Mouse (Mus musculus): ENCODE measurements around the gene Hrg. TPM values are rescaled to one million over a fixed set of nuclear protein-coding genes. Genes with fewer than 3 reads are reported as not detected.

Gene Hrg
- polyA plus RNA-seq (2014; fragmentation: Nextera tagmentation; extraction: Ambion mirVana), result not detected in 2 replicates

GRCm38 (mm10) chr16:22950840-22951395 is at the start of gene Hrg:
Hrg (plus strand) TSS chr16:22951072.
- ATAC-seq (replicated peaks; ENCODE audit: insufficient number of reproducible peaks, low FRiP score, low TSS enrichment), result no peak
- no peaks in the 10 kb centered on the region for H3K9me3 ChIP-seq (replicated peaks; ENCODE audit: control insufficient read depth, low read length)
- no peaks in the 10 kb centered on the region for H3K36me3 ChIP-seq (ENCODE audit: control insufficient read depth, insufficient read depth, low read length)
- no peaks in the 10 kb centered on the region for H3K4me1 ChIP-seq (ENCODE audit: control insufficient read depth, insufficient read depth, low read length)
- H3K9ac ChIP-seq (ENCODE audit: low read depth, low read length), result no peak within 1 kb of the TSS
- H3K4me2 ChIP-seq, result no peak within 1 kb of the TSS
- WGBS (ENCODE audit: insufficient replicate concordance), result 82% methylated on average over 6 of the region's 6 CpGs
- H3K4me3 ChIP-seq (ENCODE audit: low read depth, low read length), result no peak within 1 kb of the TSS
- H3K27me3 ChIP-seq (ENCODE audit: control insufficient read depth, insufficient read depth, low read length), result no peaks in the 10 kb centered on the region
- no peak within 1 kb of the TSS for H3K27ac ChIP-seq (ENCODE audit: low read depth, low read length)

- H3K27me3 ChIP-seq (ENCODE audit: control insufficient read depth, insufficient read depth, low read length), result no peaks in the 10 kb centered on the region
- no peak overlapping the region for H3K4me3 ChIP-seq (ENCODE audit: low read depth, low read length)
- no peak overlapping the region for H3K27ac ChIP-seq (ENCODE audit: low read depth, low read length)
- H3K9me3 ChIP-seq (replicated peaks; ENCODE audit: control insufficient read depth, low read length), result no peaks in the 10 kb centered on the region
- 68% methylated on average over 3 of the region's 3 CpGs for WGBS (ENCODE audit: insufficient replicate concordance)
- no peak overlapping the region for H3K9ac ChIP-seq (ENCODE audit: low read depth, low read length)
- no peaks in the 10 kb centered on the region for H3K36me3 ChIP-seq (ENCODE audit: control insufficient read depth, insufficient read depth, low read length)
- ATAC-seq (replicated peaks; ENCODE audit: insufficient number of reproducible peaks, low FRiP score, low TSS enrichment), result no peak
- H3K4me1 ChIP-seq (ENCODE audit: control insufficient read depth, insufficient read depth, low read length), result no peaks in the 10 kb centered on the region
- H3K4me2 ChIP-seq, result no peak overlapping the region
Observed at GRCm38 (mm10) chr16:22901326-22901725, 49.5 kb upstream of the Hrg start.

- ATAC-seq (replicated peaks; ENCODE audit: insufficient number of reproducible peaks, low FRiP score, low TSS enrichment), result no peak
- WGBS (ENCODE audit: insufficient replicate concordance), result 83% methylated on average over 6 of the region's 6 CpGs
- Histone ChIP-seq H3K9ac (ENCODE audit: low read depth, low read length) (no peak overlapping the region), H3K4me1 (ENCODE audit: control insufficient read depth, insufficient read depth, low read length) (no peaks in the 10 kb centered on the region), H3K36me3 (ENCODE audit: control insufficient read depth, insufficient read depth, low read length) (no peaks in the 10 kb centered on the region), H3K9me3 (replicated peaks; ENCODE audit: control insufficient read depth, low read length) (no peaks in the 10 kb centered on the region), H3K27me3 (ENCODE audit: control insufficient read depth, insufficient read depth, low read length) (no peaks in the 10 kb centered on the region), H3K27ac (ENCODE audit: low read depth, low read length) (no peak overlapping the region), H3K4me2 (no peak overlapping the region), H3K4me3 (ENCODE audit: low read depth, low read length) (no peak overlapping the region)
Observed at GRCm38 (mm10) chr16:22909290-22909689, 41.6 kb upstream of the Hrg start.

- no peak for ATAC-seq (replicated peaks; ENCODE audit: insufficient number of reproducible peaks, low FRiP score, low TSS enrichment)
- Histone ChIP-seq H3K27ac (ENCODE audit: low read depth, low read length) (no peak overlapping the region), H3K9me3 (replicated peaks; ENCODE audit: control insufficient read depth, low read length) (no peaks in the 10 kb centered on the region), H3K9ac (ENCODE audit: low read depth, low read length) (no peak overlapping the region), H3K4me2 (no peak overlapping the region), H3K27me3 (ENCODE audit: control insufficient read depth, insufficient read depth, low read length) (no peaks in the 10 kb centered on the region), H3K4me1 (ENCODE audit: control insufficient read depth, insufficient read depth, low read length) (no peaks in the 10 kb centered on the region), H3K4me3 (ENCODE audit: low read depth, low read length) (no peak overlapping the region), H3K36me3 (ENCODE audit: control insufficient read depth, insufficient read depth, low read length) (no peaks in the 10 kb centered on the region)
- WGBS (ENCODE audit: insufficient replicate concordance), result 84% methylated on average over 3 of the region's 3 CpGs
Observed at GRCm38 (mm10) chr16:22911986-22912385, 38.9 kb upstream of the Hrg start.

GRCm38 (mm10) chr16:22912886-22913285 is 38.0 kb upstream of the Hrg start:
- Histone ChIP-seq H3K4me2 (no peak overlapping the region), H3K9ac (ENCODE audit: low read depth, low read length) (no peak overlapping the region), H3K36me3 (ENCODE audit: control insufficient read depth, insufficient read depth, low read length) (no peaks in the 10 kb centered on the region), H3K9me3 (replicated peaks; ENCODE audit: control insufficient read depth, low read length) (no peaks in the 10 kb centered on the region), H3K4me1 (ENCODE audit: control insufficient read depth, insufficient read depth, low read length) (no peaks in the 10 kb centered on the region), H3K27ac (ENCODE audit: low read depth, low read length) (no peak overlapping the region), H3K4me3 (ENCODE audit: low read depth, low read length) (no peak overlapping the region), H3K27me3 (ENCODE audit: control insufficient read depth, insufficient read depth, low read length) (no peaks in the 10 kb centered on the region)
- 67% methylated on average over 6 of the region's 6 CpGs for WGBS (ENCODE audit: insufficient replicate concordance)
- ATAC-seq (replicated peaks; ENCODE audit: insufficient number of reproducible peaks, low FRiP score, low TSS enrichment), result no peak

GRCm38 (mm10) chr16:22914276-22914675 is 36.6 kb upstream of the Hrg start:
- H3K27ac ChIP-seq (ENCODE audit: low read depth, low read length), result no peak overlapping the region
- H3K4me2 ChIP-seq, result no peak overlapping the region
- no peaks in the 10 kb centered on the region for H3K36me3 ChIP-seq (ENCODE audit: control insufficient read depth, insufficient read depth, low read length)
- no peak for ATAC-seq (replicated peaks; ENCODE audit: insufficient number of reproducible peaks, low FRiP score, low TSS enrichment)
- H3K9me3 ChIP-seq (replicated peaks; ENCODE audit: control insufficient read depth, low read length), result no peaks in the 10 kb centered on the region
- no peaks in the 10 kb centered on the region for H3K27me3 ChIP-seq (ENCODE audit: control insufficient read depth, insufficient read depth, low read length)
- H3K4me3 ChIP-seq (ENCODE audit: low read depth, low read length), result no peak overlapping the region
- H3K9ac ChIP-seq (ENCODE audit: low read depth, low read length), result no peak overlapping the region
- H3K4me1 ChIP-seq (ENCODE audit: control insufficient read depth, insufficient read depth, low read length), result no peaks in the 10 kb centered on the region

- no peak within 1 kb of the TSS for H3K27ac ChIP-seq (ENCODE audit: low read depth, low read length)
- H3K27me3 ChIP-seq (ENCODE audit: control insufficient read depth, insufficient read depth, low read length), result no peaks in the 10 kb centered on the region
- no peak within 1 kb of the TSS for H3K9ac ChIP-seq (ENCODE audit: low read depth, low read length)
- no peaks in the 10 kb centered on the region for H3K36me3 ChIP-seq (ENCODE audit: control insufficient read depth, insufficient read depth, low read length)
- ATAC-seq (replicated peaks; ENCODE audit: insufficient number of reproducible peaks, low FRiP score, low TSS enrichment), result no peak
- no peak within 1 kb of the TSS for H3K4me3 ChIP-seq (ENCODE audit: low read depth, low read length)
- H3K4me1 ChIP-seq (ENCODE audit: control insufficient read depth, insufficient read depth, low read length), result no peaks in the 10 kb centered on the region
- WGBS (ENCODE audit: insufficient replicate concordance), result 82% methylated on average over 5 of the region's 5 CpGs
- no peak within 1 kb of the TSS for H3K4me2 ChIP-seq
- H3K9me3 ChIP-seq (replicated peaks; ENCODE audit: control insufficient read depth, low read length), result no peaks in the 10 kb centered on the region
Observed at GRCm38 (mm10) chr16:22918034-22918433, 32.8 kb upstream of the Hrg start, which contains the start of gene Fetub. Fetub (plus strand) TSS chr16:22918334.

GRCm38 (mm10) chr16:22918664-22919312 is 32.1 kb upstream of the Hrg start:
- Histone ChIP-seq H3K9ac (ENCODE audit: low read depth, low read length) (no peak overlapping the region), H3K9me3 (replicated peaks; ENCODE audit: control insufficient read depth, low read length) (no peaks in the 10 kb centered on the region), H3K36me3 (ENCODE audit: control insufficient read depth, insufficient read depth, low read length) (no peaks in the 10 kb centered on the region), H3K27me3 (ENCODE audit: control insufficient read depth, insufficient read depth, low read length) (no peaks in the 10 kb centered on the region), H3K4me1 (ENCODE audit: control insufficient read depth, insufficient read depth, low read length) (no peaks in the 10 kb centered on the region), H3K27ac (ENCODE audit: low read depth, low read length) (no peak overlapping the region), H3K4me3 (ENCODE audit: low read depth, low read length) (no peak overlapping the region), H3K4me2 (no peak overlapping the region)
- WGBS (ENCODE audit: insufficient replicate concordance), result 75% methylated on average over 15 of the region's 15 CpGs
- no peak for ATAC-seq (replicated peaks; ENCODE audit: insufficient number of reproducible peaks, low FRiP score, low TSS enrichment)
